Mouse (Mus musculus) liver, adult 2 months (tissue): ENCODE measurements around the gene Stat5b.

ENCODE experiments used
- CTCF ChIP-seq: fragments of 200-500 bp; IDR thresholded peaks from 2 replicates; pipeline ENCODE4 v1.5.1; 2011; ENCODE audit warnings: low read depth, low read length, control low read depth
- POLR2A ChIP-seq: fragments of 200-500 bp; IDR thresholded peaks from 2 replicates; pipeline ENCODE4 v1.6.1; 2011; ENCODE audit warnings: low read length, control low read depth; ENCODE audit not compliant: insufficient read depth; ENCODE audit errors: extremely low read depth

GRCm38 (mm10) chr11:100861335-100861734, 10.8 kb upstream of the Stat5b start:
- TF ChIP-seq POLR2A (no peak), CTCF (no peak)
